Mouse (Mus musculus) retina, postnatal 1 day (tissue): Measurements from ENCODE around the gene Slc6a12.

Experiments
- DNase-seq: peaks from one replicate; pipeline ENCODE4 v3.0.0-alpha.2; 2012

Gene Slc6a12

GRCm38 (mm10) chr6:121344329-121344728, 1.5 kb downstream of the Slc6a12 start:
- DNase-seq = no peak

GRCm38 (mm10) chr6:121346428-121346827, 3.6 kb downstream of the Slc6a12 start:
- no peak for DNase-seq

GRCm38 (mm10) chr6:121352276-121352675, 9.4 kb downstream of the Slc6a12 start:
- DNase-seq = peak; percentile 48

GRCm38 (mm10) chr6:121356041-121356440, 13.2 kb downstream of the Slc6a12 start:
- no peak for DNase-seq

GRCm38 (mm10) chr6:121357232-121357631, 14.4 kb downstream of the Slc6a12 start:
- DNase-seq = no peak

GRCm38 (mm10) chr6:121363061-121363460, 20.2 kb downstream of the Slc6a12 start:
- DNase-seq = no peak

GRCm38 (mm10) chr6:121363956-121364355, 21.1 kb downstream of the Slc6a12 start:
- DNase-seq = peak; percentile 56

- peak; percentile 51 for DNase-seq
Observed at GRCm38 (mm10) chr6:121366537-121366936, 23.7 kb downstream of the Slc6a12 start.

GRCm38 (mm10) chr6:121367099-121367498, 24.2 kb downstream of the Slc6a12 start:
- DNase-seq = no peak

- DNase-seq = no peak
Observed at GRCm38 (mm10) chr6:121371197-121371980, 28.5 kb downstream of the Slc6a12 start.

GRCm38 (mm10) chr6:121376159-121376558, 33.3 kb downstream of the Slc6a12 start:
- no peak for DNase-seq

- no peak for DNase-seq
Observed at GRCm38 (mm10) chr6:121378256-121378655, 35.4 kb downstream of the Slc6a12 start.

GRCm38 (mm10) chr6:121380576-121380975, 37.7 kb downstream of the Slc6a12 start:
- no peak for DNase-seq

- DNase-seq = no peak
Observed at GRCm38 (mm10) chr6:121382071-121382470, 39.2 kb downstream of the Slc6a12 start.

- no peak for DNase-seq
Observed at GRCm38 (mm10) chr6:121385397-121385796, 42.5 kb downstream of the Slc6a12 start.

- peak; percentile 39 for DNase-seq
Observed at GRCm38 (mm10) chr6:121392610-121393252, 49.9 kb downstream of the Slc6a12 start.

GRCm38 (mm10) chr6:121401140-121401539, 58.3 kb downstream of the Slc6a12 start:
- DNase-seq = no peak

- no peak for DNase-seq
Observed at GRCm38 (mm10) chr6:121401826-121402660, 59.2 kb downstream of the Slc6a12 start.

- no peak for DNase-seq
Observed at GRCm38 (mm10) chr6:121402661-121403244, 59.9 kb downstream of the Slc6a12 start.

- peak; percentile 86 for DNase-seq
Observed at GRCm38 (mm10) chr6:121405311-121405710, 62.4 kb downstream of the Slc6a12 start.

- no peak for DNase-seq
Observed at GRCm38 (mm10) chr6:121407571-121408011, 64.7 kb downstream of the Slc6a12 start.

GRCm38 (mm10) chr6:121412558-121413297, 69.9 kb downstream of the Slc6a12 start:
- peak; percentile 52 for DNase-seq
